Mouse (Mus musculus): ENCODE measurements around the gene F8. TPM values are rescaled to one million over a fixed set of nuclear protein-coding genes. Genes with fewer than 3 reads are reported as not detected.

F8 gene
- total RNA-seq, 2 experiments from 2014 or later, result 0.99 to 1.1 TPM

- Histone ChIP-seq H3K27ac (peak overlapping the region; percentile 35; the same call in 1 of the 2 replicates), H3K4me3 (peak overlapping the region; percentile 81)
- intact Hi-C loops (cut with DNase I), result no loop called here
- no peak for DNase-seq
- TF ChIP-seq CTCF (IDR thresholded peaks at IDR 0.05), result no peak
Observed at GRCm38 (mm10) chrX:75129474-75129873, 252.9 kb downstream of the F8 start.

- Histone ChIP-seq H3K4me3 (peak overlapping the region; percentile 24; the same call in 1 of the 2 replicates), H3K27ac (no peak overlapping the region)
- TF ChIP-seq CTCF (IDR thresholded peaks at IDR 0.05), result no peak
- DNase-seq, result no peak
- intact Hi-C loops (cut with DNase I), result no loop called here
Observed at GRCm38 (mm10) chrX:75128333-75128980, 254.0 kb downstream of the F8 start.

DNA sequence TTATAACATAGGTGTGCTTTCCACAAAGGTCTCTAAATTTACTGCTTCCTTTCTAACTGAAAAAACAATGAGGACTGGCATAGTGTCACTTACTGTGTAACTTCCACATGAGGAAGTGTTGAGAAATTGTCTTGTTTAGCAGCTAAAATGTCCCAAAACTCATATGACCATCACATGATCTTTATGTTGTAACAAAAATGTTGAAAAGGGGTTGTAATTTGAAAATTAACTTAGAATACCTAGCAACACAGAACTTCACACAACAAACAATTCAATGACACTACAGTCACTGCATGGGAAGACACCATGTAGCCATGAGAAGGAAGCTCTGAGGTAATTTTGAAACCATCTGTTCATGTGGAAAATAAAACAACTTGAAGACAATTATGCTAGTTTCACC lies 255.5 kb downstream of the F8 start:
- intact Hi-C loops (cut with DNase I), result no loop called here

DNA sequence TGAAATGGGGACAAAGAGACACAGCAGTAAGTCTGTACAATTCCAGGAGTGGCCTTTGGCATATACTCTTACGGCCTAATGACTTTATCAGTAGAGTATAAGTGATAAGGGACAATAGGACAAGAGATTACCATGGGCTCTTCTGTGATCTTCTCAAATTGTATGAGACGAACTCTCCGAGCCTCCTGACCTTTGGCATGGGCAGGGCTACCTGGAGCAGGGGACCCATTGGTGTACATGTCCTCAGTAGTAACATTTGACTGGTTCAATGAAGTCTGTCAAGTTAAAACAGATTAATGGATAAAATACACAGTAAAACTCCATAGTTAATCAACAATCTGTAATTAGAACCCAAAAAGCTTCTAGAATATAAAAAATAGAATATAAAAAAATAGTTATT lies 256.8 kb downstream of the F8 start:
- intact Hi-C loops (cut with DNase I), result no loop called here
- no peak overlapping the region for H3K27ac ChIP-seq
- DNase-seq, result no peak
- no peak for TF ChIP-seq CTCF (IDR thresholded peaks at IDR 0.05)
- no peak overlapping the region for H3K4me3 ChIP-seq

More for the DNA sequence above, 255.5 kb downstream of the F8 start:
- TF ChIP-seq CTCF (IDR thresholded peaks at IDR 0.05), result no peak
- no peak for DNase-seq
- Histone ChIP-seq H3K27ac (no peak overlapping the region), H3K4me3 (no peak overlapping the region)

Other genes with a start within 250 kb of the F8 start
- not detected for gene Smim9, start 218.8 kb downstream of the F8 start, total RNA-seq (2021)
- 100 to 1,000 TPM; 239 to 264 TPM for gene Fundc2, start 216 bp downstream of the F8 start, total RNA-seq (2021)
- gene Cmc4, start 34.0 kb upstream of the F8 start, total RNA-seq (2021), result 1 to 10 TPM; 9.4 to 9.7 TPM
- gene Mtcp1, start 34.0 kb upstream of the F8 start, total RNA-seq (2021), result 1 to 10 TPM; 3.1 to 3.7 TPM
- gene Brcc3, start 34.0 kb upstream of the F8 start, total RNA-seq (2021), result 10 to 100 TPM; 19.8 to 23.2 TPM
- 10 to 100 TPM; 36.9 to 46.6 TPM for gene Vbp1, start 131.7 kb upstream of the F8 start, total RNA-seq (2021)
- under 1 TPM; 0.08 TPM for gene Rab39b, start 195.6 kb upstream of the F8 start, total RNA-seq (2021)